Mouse (Mus musculus) CD8-positive naive resting alpha-beta T cell, adult 2 months (primary cell): ENCODE data around the gene Gm11444.

ENCODE experiments used
- DNase-seq, 2 experiments: peaks; one replicate each; pipeline ENCODE4 v3.0.0; 2022; ENCODE audit warnings: low read depth in 2 of 2, low spot score in 2 of 2

Gene Gm11444

GRCm38 (mm10) chr11:85836523-85837290 is 13.4 kb downstream of the Gm11444 start:
- DNase-seq, result no peak

- no peak for DNase-seq
These were observed 14.2 kb downstream of the Gm11444 start for GRCm38 (mm10) chr11:85835753-85836522.

- DNase-seq, result no peak
These were observed 15.0 kb downstream of the Gm11444 start for GRCm38 (mm10) chr11:85835001-85835752.

- no peak for DNase-seq
These were observed 15.7 kb downstream of the Gm11444 start for GRCm38 (mm10) chr11:85834386-85834931.

- no peak for DNase-seq
These were observed 16.3 kb downstream of the Gm11444 start for GRCm38 (mm10) chr11:85833761-85834385.

- no peak for DNase-seq
These were observed 17.0 kb downstream of the Gm11444 start for GRCm38 (mm10) chr11:85833081-85833521.

GRCm38 (mm10) chr11:85832231-85832924 is 17.8 kb downstream of the Gm11444 start, which contains the start of gene Tbx2:
Gene Tbx2, plus strand, starts transcription at chr11:85832551.
- DNase-seq, result no peak

- no peak for DNase-seq
These were observed 18.4 kb downstream of the Gm11444 start for GRCm38 (mm10) chr11:85831656-85832230.

GRCm38 (mm10) chr11:85830901-85831341 is 19.2 kb downstream of the Gm11444 start:
- no peak for DNase-seq

- DNase-seq, result no peak
These were observed 20.4 kb downstream of the Gm11444 start for GRCm38 (mm10) chr11:85829520-85830440.

GRCm38 (mm10) chr11:85828691-85829519 is 21.2 kb downstream of the Gm11444 start:
- no peak for DNase-seq

- no peak for DNase-seq
These were observed 22.8 kb downstream of the Gm11444 start for GRCm38 (mm10) chr11:85827342-85827741.

GRCm38 (mm10) chr11:85825823-85826222 is 24.3 kb downstream of the Gm11444 start:
- DNase-seq, result no peak

- DNase-seq, result no peak
These were observed 25.1 kb downstream of the Gm11444 start for GRCm38 (mm10) chr11:85825031-85825430.

- no peak for DNase-seq
These were observed 26.3 kb downstream of the Gm11444 start for GRCm38 (mm10) chr11:85823794-85824193.

- DNase-seq, result peak; percentile 20 to 29
These were observed 27.0 kb downstream of the Gm11444 start for GRCm38 (mm10) chr11:85823181-85823580.

GRCm38 (mm10) chr11:85821659-85822058 is 28.5 kb downstream of the Gm11444 start:
- DNase-seq, result no peak

GRCm38 (mm10) chr11:85820959-85821358 is 29.2 kb downstream of the Gm11444 start:
- DNase-seq, result no peak
